Mouse (Mus musculus) cerebellum, postnatal 4 days (tissue): ENCODE data around the gene Kcmf1.

ENCODE experiments used
- DNase-seq, 2 experiments: peaks; one replicate each; pipeline ENCODE4 v3.0.0; 2022; ENCODE audit warnings: low spot score in 2 of 2, mixed read lengths in 1 of 2

Gene Kcmf1

GRCm38 (mm10) chr6:72899781-72900681 lies at the start of gene Kcmf1:
Kcmf1 (minus strand) TSS chr6:72899979.
- peak; percentile 32 to 65 for DNase-seq

GRCm38 (mm10) chr6:72949161-72949756 lies 49.5 kb upstream of the Kcmf1 start:
- DNase-seq, result no peak

GRCm38 (mm10) chr6:72948392-72948791 lies 48.6 kb upstream of the Kcmf1 start:
- no peak for DNase-seq

DNA sequence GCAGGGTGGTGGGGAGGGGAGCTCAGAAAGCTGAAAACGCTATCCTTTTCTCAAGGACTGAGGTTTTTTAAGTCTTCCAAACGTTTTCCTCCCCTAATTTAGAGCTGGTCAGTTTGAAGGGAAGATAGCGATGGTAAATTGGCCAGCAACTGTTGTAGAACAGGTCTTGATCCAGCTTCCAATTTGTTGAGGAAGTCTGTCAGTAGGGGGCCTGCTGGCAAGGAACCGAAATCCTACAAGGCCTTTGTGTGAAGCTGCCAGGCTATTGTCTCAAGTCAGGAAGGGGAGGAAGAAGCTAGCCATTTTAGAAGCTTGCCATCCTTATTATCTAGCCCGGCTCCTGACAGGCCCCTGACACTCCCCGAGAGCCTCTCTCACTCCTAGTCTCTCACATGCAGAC lies 48.2 kb upstream of the Kcmf1 start:
- DNase-seq, result no peak

DNA sequence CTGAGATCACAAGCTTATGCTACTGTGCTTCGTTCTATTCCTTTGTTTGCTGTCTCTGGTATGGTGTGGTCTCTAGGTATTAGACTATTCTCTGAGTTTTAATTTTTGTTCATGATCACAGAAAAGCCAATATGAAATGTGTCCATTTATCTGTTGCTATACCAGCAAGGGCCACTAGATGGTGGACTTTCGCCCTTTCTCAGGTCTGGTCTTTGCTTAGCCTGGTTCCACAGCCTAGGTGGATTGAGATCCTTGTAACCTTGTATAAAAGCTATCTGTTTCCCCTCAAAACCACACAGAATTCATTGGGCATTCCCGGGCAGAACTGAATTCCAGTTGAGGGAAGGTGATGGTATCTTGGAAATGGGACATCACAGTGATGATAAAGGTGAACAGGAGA lies 40.7 kb upstream of the Kcmf1 start:
- DNase-seq, result peak; percentile 50 to 70

- no peak for DNase-seq
These were observed 38.1 kb upstream of the Kcmf1 start for GRCm38 (mm10) chr6:72937859-72938258.

DNA sequence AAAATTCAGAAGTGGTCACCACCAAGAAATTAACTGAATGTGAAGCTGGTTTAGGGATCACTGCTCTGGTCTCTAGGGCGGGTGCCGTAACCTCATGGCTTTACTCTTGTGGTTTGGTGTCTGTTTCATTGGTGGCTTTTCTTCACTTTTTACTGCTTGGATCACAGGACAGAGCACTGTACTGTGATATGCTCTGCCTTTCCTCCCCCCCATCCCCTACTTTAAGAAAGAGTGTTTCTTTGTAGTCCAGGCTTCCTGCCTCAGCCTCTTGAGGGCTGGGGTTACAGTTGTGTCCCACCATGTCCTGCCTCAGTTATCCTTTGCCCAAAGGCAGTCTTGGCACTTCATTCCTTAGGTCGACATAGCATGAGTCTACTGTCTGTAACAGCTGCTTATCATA lies 37.7 kb upstream of the Kcmf1 start:
- DNase-seq, result no peak

DNA sequence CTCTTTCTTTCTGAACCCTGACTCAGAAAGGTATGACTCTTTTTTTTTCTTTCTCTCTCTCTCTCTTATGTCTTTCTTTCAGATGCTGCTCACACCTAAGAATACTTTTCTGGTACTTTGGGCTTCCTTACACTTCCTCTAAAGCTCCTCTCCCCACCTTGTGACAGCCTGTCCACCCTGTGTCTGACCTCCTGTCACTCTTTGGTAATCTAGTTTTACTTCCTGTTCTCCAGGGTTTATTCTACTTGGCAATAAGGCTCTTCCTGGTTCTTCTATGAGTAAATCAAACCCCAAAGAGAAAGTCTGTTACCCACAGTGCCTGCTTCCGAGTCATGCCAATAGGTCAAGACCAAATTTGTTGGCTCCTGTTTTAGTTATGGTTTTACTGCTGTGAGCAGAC lies 33.2 kb upstream of the Kcmf1 start:
- no peak for DNase-seq

DNA sequence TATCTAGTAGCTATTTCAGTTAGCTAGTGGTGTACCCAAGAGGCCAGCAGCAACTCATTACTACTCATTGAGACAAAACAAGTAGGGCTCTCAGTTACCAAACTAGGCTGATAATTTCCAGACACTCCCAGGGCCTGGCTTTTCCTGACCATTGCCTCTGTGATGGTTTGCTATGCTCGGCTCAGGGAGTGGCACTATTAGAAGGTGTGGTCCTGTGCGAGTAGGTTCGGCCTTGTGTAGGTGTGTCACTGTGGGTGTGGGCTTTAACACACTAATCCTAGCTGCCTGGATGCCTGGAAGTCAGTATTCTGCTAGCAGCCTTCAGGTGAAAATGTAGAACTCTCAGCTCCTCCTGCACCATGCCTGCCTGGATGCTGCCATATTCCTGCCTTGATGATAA lies 31.8 kb upstream of the Kcmf1 start:
- no peak for DNase-seq

GRCm38 (mm10) chr6:72929795-72930398 lies 30.1 kb upstream of the Kcmf1 start:
- DNase-seq, result no peak

DNA sequence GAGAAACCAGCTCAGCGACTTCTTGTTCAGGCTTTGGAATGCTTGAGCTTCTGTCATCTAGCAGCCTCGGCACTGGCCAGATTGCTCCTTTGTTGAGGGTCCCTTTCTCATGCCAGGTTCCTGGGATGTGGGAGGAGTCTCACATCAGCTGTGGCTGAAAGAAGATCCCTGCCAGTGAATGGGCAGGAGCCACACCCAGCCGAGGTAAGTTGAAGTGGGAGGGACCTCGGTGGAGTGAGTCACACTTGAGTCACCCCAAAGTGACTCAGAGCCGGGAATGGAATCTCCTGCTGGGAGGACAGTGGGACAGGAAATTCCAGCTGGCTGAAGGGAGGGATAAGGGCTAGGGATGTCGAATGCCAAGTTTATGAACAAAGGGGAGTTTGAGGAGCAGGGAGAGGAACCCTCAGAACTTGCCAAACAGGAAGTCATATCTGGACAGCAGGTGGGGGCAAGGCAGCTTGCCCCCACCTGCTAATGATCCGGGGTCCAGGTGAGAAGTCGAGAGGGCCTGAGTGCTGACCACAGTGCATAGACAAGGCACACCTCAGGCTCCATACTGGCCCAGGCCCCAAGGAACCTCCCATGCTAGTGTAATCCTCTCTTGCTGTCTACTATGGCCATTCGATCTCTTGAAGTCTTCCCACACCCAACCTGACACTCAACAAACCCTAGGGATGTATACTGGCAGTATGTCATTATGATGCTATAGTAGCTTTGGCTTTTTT lies 27.1 kb upstream of the Kcmf1 start:
- peak in 1 of 2 experiments; percentile 3 for DNase-seq

GRCm38 (mm10) chr6:72926031-72926430 lies 26.3 kb upstream of the Kcmf1 start:
- no peak for DNase-seq

- DNase-seq, result no peak
These were observed 23.6 kb upstream of the Kcmf1 start for GRCm38 (mm10) chr6:72923381-72923780.

GRCm38 (mm10) chr6:72921081-72921480 lies 21.3 kb upstream of the Kcmf1 start:
- no peak for DNase-seq

- DNase-seq, result no peak
These were observed 18.8 kb upstream of the Kcmf1 start for GRCm38 (mm10) chr6:72918510-72919033.

- no peak for DNase-seq
These were observed 16.6 kb upstream of the Kcmf1 start for GRCm38 (mm10) chr6:72916330-72916729.

GRCm38 (mm10) chr6:72914087-72914749 lies 14.4 kb upstream of the Kcmf1 start:
- no peak for DNase-seq

DNA sequence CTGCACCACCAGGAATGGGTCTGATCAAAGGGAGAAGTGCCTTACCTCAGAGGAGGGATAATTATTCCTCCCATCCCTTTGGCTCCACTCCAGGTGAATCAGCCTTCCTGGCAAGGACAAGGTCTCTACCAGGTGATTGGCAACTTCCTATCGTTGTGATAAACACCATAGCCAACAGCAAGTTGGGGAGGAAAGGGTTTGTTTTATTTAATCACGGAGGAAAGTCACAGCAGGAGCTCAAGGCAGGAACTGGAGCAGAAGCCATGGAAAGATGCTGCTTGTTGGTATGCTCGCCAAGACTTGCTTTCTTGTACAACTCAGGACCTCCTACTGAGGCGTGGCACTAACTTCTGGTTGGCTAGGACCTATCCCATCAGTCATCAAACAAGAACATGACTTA lies 11.5 kb upstream of the Kcmf1 start:
- no peak for DNase-seq

DNA sequence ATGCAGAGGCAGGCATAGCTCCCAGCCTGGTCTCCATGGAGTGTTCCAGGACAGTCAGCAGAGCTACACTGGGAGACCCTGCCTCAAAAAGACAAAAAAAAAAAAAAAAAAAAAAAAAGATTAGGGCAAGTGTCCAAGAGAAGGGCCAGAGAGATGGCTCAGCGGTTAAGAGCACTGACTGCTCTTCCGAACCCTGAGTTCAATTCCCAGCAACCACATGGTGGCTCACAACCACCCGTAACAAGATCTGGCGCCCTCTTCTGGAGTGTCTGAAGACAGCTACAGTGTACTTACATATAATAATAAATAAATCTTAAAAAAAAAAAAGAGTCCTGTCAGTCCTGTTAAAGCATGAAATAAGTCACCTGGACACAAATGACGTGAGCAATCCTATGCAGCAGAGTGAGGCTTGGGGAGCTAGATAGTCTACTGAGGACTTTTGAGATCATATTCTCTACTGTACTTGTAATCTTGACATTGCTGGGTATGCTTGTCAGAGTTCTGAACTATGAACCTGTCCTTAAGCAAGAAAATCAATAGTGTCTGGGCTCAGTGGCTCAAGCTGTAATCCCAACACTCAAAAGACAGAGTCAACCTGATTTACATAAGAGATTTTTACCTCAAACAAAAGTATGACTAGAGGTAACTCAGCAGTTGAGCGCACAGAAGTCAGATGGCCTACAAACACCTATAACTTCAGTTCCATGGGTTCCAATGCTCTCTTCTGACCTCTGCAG lies 2.6 kb upstream of the Kcmf1 start:
- no peak for DNase-seq

DNA sequence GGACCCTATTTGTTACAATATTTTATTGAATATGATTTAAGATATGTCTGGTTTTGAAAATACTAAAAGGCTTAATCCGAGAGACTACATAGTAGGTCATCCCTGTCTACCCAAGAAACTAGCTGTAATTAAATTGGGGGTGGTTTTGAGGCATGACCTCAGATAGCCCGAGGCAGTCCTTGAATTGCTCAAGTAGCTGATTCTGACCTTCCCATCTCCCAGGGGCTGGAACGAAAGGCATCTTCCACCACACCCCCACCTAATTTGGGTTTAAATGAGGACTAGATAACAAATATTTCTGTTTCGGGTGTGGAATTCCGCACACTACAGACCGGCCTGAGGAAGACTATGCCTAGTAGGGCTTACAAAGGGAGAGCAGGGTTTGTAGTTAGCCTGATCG lies 1.2 kb upstream of the Kcmf1 start:
- DNase-seq, result no peak
